Mouse (Mus musculus) right cerebral cortex, adult 18-20 months (tissue): ENCODE measurements around the gene Dolk.

Experiments used
- DNase-seq: peaks from one replicate; pipeline ENCODE4 v3.0.0; 2022; ENCODE audit warnings: mixed read lengths

The Dolk gene

DNA sequence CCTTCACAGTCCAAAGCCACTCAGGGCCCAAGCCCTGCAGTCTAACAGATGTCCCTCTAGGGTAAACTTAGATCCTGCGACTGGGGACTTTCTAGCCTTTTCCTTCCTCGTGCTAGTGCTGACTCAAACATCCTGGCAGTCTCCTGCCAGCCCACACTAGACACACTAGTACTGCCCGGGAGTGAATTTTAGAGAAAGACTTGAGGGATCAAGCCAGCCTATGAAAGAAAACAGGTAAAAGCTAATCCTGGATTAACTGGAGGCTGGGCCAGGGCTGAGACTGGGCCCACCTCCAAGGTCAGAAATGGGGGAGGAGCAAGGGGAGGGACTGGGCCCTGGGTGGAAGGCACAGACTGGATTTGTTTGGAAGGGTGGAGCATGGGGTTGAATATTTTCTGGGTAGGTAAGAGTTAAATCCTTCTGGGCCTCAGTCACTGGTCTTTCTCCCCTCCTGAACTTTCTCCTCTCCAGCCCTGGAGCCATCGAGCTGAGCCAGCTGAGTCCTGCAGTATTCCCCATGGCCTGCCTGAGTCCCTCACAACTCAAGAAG is 19.7 kb downstream of the Dolk start:
- peak; percentile 66 for DNase-seq

DNA sequence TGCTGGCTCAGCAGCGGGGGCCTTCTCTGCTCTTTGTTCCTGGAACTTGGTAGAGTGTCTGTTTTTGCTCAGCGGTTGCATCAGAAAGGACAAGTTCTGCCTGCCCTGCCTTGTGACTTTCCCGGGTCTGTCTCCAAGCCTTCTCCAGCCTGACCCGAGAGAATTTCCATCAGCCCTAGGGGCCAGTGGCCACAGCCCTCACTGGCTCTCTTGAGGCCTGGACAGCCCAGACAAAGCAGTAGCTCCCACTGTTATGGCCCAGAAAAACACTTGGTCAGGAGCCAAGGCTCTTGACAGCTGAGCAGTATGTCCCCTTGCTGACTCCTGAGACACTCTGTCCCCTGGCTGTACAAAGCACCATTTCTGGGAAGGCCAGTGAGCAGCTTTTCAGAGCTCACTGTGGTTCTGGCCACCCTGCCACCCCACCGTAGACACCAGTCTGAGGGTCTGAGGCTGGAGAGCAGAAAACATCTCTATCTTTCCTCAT is 20.3 kb downstream of the Dolk start, which contains the start of gene Phyhd1:
Gene Phyhd1 (plus strand): TSS at position 437 of the 487 bp plus-strand sequence.
- peak; percentile 85 for DNase-seq

DNA sequence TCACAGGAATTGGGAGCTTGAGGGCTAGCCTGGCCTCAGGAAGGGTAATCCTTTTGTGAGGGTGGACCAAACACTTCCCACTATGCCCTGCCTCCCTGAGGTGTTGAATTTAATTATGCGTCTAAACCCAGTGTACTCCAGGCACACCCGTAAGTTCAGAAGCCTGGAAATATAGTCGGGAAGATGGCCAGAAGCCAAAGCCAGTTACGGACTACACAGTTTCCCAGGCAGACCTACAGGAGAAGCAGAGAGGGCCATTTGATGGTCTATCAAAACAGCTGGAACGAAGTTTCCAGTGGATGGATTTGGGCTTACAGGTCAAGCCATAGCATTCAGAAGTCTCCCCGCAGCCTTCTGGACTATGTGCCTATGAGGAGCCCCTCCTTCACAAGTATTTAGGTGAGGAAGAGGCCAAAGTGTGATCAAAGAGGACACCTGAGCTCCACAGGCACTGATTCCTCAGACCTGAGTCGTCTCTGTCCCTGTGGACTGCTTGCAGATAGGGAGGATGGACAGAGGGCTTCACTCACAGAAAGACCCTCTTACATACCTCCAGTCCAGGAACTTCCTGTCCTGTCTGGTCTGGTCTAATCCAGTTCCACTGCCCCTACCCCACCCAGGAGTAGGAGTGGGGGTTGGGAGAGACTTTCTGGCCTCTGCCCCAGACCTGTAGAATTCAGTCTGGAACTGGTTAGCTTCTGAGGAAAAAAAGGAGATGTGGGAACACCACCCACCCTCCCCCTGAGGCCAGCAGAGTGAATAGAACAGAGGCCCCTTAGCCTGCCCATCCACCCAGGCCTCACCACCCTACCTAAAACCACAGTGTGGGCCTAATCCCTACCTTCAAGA is 21.2 kb downstream of the Dolk start:
- DNase-seq: no peak

DNA sequence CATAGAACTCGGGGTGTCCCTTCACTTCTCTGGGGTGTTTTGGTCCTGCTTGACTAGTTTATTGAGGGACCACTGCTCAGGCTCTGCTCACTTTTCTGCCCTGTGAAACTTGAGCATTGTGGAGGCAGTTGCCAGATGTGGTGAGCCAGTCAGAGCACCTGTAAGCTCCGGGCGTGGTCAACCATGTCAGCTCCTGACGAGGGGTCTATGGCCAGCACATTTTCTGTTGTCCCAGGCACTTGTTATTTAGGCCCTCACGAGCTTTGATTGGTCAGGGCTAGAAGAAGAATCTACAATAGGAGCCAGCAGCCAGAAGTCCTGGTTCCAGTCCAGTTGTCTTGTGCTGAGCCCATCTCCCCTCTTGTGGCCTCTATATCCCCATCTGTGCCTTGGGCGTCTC is 22.3 kb downstream of the Dolk start:
- no peak for DNase-seq

DNA sequence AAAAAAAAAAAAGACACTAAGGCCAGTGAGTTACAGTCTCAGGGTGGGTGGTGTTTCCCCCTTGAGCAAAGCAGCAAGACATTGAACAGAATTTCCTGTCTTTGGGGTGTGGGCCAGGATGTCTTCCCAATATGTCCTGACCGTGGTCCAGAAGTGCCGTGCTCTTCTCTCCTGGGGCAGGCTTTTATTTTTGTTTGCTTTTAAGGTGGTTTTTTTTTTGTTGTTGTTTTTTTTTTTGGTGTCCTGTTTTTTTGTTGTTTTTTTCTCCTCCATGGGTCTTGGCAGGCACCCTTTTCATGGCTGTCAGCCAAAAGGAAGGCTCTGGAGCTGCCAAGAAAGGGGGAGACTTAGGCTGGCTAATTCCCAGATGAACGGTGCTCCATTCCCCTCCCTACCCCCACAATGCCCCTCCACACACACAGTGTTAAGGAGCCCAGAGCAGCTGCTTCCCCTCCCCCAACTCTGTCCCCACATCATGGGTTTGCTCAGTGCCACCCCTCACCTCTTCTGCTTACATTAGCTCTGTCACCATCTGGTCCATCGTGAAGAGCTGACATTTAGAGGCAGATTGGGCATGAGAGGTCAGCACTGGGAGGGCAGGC is 23.2 kb downstream of the Dolk start:
- peak; percentile 58 for DNase-seq

DNA sequence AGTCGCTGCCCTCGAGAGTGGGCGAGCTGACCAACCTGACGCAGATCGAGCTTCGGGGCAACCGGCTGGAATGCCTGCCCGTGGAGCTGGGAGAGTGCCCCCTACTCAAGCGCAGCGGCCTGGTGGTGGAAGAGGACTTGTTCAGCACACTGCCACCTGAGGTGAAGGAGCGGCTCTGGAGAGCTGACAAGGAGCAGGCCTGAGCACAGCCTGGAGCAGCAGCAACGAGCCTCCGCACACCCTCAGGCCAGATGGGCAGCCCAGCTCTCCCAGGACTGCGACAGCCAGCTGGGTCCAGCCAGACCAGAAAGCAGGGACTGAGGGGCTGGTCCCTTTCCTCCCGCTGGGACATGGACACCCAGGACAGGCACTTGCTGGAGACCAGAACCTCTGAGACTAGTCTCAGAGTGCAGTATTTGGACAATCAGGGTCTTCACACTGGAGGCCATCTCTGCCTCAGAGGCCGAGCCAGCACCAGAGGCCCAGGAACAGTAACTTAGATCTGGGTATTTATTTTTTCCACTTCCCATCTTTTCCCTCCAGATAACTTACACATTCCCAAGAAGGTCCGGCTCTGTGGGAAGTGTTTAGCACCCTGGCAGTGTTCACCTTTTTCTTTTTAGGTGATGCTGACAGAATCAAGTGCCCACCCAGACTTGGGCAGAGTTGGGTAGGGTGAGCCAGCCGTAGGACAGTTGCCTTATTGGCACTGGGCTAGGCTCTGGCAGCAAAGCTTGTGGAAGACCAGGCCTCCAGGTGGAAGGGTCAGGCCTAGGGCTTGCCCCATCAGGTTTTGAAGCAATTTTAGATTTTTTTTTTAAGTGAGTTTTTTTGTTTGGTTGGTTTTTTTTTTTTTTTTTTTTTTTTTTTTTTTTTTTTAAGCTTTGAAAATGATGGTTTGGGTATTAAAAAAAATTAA is 24.0 kb downstream of the Dolk start:
- DNase-seq: no peak

DNA sequence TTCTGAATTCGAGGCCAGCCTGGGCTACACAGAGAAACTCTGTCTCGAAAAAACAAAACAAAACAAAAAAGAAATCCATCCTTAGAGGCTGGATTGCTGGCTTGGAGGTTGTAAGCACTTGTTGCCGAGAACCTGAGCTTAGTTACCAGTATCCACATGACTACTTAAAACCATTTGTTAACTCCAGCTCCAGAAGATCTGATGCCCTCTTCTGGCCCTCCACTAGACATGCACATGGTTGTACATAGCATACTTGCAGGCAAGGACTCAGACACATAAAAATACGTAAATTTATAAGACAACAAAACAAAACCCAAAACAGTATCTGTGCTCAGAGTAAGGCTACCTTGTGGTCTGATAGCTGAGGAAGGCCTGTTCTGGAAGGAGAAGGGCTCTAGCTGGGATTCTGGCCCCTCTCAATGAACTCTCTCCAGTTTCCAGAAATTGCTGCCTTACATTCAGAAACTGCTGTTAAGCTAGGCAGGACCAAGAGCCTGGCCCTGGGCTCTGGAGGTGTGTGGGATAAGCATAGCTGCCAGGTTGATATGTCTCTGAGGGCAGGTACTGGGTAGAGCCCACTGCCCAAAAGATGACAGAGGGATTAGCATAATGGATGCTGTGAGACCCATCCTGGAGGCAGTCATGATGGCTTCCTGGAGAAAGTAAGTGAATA is 24.9 kb downstream of the Dolk start:
- DNase-seq: no peak

DNA sequence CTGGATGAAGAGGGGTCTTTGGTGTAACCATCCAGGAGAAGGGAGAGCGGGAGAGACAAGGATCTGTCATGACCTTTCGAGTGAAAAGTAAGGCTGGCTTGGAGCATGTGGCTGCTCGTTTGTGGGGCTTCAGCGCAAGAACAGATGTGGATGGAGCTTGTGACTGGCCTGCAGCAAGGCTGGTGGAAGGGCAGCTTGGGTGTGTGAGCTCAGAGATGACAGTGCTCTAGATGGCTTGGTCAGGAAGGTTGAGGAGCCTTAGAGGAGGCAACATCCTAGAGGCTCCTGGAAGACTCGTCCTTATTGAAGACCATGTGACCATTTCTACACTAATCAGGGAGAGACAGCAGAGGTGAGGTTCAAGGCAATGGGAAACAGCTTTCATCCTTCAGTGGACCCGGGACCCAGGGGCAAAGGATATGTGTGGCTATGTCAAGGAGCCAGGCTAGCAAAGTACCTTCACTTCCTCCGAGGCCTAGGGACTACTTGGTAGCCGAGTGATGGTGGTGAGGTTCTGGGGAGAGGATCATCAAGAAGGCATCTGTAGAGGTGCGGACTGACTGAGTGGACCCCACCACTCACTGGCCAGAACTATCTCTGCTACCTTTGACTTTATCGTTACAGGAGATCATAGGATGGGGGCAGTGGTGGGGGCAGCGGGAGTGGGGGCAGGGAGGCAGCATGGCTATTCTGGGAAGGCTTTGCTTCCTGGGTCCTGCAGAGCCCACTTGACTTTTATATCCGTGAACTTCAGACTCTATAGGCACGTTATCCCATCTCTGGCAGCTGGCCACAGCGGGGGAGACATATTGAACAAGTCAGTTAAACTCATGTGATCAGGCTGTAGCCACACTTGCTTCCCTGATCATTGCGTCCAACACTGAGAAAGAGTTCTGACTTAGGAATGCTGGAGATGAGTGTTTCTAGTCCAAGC is 26.7 kb downstream of the Dolk start:
- DNase-seq: no peak

DNA sequence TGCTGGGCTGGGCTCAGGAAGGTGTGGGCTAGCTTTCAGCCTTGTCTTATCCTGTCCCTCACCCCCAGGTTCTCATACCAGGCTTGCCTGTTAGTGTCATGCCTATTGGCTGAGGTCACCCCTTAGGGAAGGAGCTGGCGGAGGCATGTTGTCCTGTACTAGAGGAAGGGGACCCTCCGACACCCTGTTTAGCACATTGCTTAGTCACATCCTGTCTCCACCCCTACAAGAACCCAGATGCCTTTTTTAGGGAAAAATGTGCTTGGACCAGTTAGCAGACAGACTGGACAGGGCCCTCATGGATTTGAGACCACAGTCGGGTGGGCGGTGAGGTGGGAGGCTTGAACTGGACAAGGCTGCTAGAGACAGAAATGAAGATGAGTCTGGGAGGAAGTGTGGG is 27.5 kb downstream of the Dolk start:
- no peak for DNase-seq

DNA sequence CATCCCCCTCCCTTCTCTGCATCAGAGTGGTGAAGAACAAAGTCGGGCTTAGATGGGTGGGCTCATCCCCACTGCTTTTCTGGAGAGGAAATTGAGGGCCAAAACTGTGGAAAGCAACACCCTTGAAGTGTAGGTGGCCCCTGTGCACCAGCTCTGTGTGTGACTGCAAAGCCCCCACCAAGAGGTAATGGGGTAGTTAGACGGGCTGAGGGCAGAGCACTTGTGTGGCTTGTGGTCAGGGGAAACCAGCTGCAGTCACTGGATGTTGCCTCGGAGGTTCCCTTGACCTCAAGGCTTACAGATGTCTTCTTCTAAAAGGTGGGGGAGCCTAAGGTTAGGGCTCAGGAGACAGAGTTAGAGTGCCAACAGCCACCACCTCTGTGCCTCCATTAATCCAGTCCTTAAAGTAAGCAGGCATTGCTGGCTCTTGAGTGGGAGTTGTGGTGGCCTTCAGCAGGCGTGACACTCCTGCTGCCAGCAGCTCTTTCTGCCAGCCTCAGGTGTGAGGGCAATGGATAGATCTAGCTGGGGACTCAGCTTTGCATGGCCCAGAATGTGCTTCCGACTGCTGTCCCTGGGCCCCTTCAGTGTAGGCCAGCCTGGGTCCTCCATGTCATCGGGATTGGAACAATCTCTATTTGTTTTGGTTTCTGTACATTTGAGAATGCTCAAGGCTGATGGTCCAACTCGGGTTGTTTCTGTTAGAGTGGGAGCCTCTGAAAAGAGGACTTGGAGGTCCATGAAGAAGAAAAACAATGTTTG is 28.3 kb downstream of the Dolk start:
- DNase-seq: no peak

DNA sequence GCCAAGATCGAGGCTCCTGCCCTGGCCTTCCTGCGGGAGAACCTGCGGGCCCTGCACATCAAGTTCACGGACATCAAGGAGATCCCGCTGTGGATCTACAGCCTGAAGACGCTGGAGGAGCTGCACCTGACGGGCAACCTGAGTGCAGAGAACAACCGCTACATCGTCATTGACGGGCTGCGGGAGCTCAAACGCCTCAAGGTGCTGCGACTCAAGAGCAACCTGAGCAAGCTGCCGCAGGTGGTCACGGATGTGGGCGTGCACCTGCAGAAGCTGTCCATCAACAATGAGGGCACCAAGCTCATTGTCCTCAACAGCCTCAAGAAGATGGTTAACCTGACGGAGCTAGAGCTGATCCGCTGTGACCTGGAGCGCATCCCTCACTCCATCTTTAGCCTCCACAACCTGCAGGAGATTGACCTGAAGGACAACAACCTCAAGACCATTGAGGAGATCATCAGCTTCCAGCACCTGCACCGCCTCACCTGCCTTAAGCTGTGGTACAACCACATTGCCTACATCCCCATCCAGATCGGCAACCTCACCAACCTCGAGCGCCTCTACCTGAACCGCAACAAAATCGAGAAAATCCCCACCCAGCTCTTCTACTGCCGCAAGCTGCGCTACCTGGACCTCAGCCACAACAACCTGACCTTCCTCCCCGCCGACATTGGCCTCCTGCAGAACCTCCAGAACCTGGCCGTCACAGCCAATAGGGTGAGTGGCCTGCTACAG is 29.4 kb downstream of the Dolk start:
- DNase-seq: no peak

DNA sequence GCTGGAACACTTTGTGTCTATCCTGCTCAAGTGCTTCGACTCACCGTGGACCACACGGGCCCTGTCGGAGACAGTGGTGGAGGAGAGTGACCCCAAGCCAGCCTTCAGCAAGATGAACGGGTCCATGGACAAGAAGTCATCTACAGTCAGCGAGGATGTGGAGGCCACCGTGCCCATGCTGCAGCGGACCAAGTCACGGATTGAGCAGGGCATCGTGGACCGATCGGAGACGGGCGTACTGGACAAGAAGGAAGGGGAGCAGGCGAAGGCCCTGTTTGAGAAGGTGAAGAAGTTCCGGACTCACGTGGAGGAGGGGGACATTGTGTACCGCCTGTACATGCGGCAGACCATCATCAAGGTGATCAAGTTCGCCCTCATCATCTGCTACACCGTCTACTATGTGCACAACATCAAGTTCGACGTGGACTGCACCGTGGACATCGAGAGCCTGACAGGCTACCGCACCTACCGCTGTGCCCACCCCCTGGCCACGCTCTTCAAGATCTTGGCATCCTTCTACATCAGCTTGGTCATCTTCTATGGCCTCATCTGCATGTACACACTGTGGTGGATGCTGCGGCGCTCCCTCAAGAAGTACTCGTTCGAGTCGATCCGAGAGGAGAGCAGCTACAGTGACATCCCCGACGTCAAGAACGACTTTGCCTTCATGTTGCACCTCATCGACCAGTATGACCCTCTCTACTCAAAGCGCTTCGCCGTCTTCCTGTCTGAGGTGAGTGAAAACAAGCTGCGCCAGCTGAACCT is 30.3 kb downstream of the Dolk start:
- DNase-seq: no peak

DNA sequence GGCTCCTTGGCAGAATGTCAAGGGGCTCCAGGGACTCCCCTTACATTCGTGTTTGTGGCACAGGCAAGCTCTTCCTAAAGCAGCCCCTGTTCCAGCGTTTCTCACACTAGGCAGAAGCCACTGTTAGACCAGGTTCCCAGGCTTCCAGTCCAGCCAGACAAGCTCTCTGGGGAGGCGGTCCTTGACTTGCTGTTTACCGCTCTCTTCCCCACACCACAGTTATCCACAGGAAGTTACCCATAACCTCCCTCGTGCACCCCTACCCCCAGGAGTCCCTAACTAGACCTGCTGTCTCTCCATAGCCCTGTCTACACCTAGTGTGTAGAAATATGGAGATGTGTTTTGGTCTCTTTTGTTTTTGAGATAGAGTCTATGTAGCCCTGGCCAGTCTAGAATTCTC is 32.3 kb downstream of the Dolk start:
- no peak for DNase-seq

DNA sequence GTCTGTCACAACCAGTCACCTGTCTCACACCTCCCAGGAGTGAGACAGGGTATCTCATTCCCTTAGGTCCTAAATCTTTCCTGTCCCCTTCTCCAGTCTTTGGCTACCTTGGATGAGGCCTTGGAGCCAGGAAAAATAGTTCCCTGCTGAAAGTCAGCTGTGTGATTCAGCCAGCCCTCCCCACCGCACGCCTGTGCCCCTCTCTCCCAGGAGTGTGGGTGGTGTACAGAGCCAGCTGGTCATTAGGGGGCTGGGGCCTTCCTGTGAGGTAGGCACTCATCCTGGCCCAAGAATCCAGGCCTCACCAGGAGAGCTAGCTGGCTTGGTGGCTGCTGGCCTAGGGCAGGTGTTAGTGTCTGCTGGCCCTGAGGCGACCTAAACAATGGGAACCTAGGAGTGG is 33.6 kb downstream of the Dolk start:
- no peak for DNase-seq

DNA sequence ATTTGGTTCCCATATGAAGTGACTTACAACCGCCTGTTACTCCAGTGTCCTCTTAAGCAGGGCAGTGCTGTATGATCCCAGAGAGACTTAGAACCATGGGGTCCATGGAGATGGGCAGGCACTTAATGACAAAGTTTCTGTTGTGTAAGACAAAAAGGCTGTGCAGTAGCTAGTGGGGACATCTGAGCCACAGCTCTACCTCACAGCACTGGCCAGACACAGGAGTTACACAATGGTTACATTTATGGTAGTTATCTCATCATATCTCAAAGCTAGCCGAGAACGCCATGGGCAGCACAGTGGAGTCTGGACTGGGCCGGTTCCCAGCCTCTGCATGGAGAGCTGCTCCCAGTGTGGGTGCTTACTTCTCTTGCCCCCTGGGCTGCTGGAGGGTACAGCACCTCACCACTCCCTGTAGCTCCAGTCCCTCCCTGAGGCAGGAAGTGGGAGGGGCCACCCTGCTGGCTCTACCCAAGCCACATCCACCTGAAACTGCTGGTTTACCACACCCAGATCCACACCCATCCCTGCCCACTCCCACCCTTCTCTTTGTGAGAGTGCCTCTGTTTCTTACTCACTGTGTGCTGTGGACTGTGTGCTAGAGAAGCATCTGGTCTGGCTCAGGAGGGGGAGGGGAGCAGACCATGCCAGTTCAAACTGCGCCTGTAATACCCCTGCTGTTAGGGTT is 34.6 kb downstream of the Dolk start:
- no peak for DNase-seq

DNA sequence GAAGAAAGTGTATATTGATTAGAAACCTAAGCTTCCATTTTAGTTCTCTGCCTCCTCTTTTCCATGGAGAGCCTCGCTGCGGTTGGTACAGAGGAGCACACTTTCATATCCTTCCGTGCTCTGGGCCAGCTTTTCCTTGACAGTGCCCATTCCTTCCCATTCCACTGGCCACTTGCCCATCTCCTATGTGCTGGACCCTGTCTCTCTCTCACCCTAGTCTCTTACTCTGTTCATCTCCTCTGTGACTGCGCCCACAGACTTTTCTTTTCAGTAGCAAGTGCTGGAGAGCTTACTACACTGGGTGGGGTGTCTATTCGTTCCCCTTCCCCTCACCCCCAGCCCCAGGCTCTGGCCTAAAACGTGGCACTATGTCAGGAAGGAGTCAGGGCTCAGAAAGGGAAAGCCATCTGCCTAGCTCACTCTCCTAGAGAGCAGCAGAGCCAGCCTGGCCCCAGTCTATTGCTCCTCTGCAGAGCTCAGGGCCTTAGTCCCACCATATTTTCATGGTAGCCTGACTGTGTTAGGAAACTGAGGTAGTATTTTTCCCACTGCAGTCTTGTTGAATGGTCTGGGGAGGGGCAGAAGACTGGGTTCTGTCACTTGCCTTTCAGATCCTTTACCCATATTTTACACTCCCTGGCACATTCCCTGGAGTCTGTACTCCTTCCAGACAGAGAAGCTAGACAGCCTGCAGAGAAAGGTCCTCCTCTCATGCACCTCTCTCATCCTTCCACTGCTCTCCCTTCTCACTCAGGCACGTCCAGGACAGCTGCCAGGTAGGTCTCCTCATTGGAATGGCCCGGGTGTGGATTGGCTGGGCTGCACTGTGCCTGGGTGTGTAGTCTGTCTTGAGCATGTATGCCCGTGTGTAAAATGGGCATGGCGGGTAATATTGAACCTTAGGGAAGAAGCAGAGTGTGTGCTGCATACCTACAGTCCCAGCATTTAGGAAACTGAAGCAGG is 35.7 kb downstream of the Dolk start:
- DNase-seq: no peak

DNA sequence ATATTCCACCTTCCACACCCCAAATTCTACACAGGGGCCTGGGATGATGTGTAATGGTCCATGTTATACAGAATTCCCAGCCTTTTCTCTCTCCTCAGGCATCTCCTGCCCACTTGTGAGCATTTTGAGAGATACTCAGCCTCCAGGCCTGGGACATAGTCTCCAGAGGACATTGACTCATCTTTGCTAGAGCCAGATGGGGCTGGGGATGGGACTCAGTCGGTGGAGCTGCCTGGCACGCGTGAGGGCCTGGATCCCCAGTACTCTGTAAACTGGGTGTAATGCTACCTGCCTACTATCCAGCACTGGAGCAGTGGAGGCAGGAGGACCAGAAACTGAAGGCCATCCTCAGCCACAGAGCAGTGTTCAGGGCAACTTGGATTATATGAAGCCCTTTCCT is 37.0 kb downstream of the Dolk start:
- DNase-seq: peak; percentile 44
